Mouse (Mus musculus) lung, embryonic 14.5 days (tissue): Measurements from ENCODE around the gene Ndufv2. TPM values are rescaled to one million over a fixed set of nuclear protein-coding genes. Genes with fewer than 3 reads are reported as not detected.
"Not testable (repeated sequence)": the region's sequence is repeated elsewhere in the genome, so short reads cannot be mapped to it uniquely, and the experiment has no call there.

Experiments
- ATAC-seq: fragments of 200-750 bp; cut with Nextera tagmentation; 2 replicates; pipeline ENCODE4 v1.8.0; 2017; ENCODE audit warnings: mild to moderate bottlenecking, moderate TSS enrichment, moderate library complexity; ENCODE audit not compliant: insufficient read depth
- DNase-seq: peaks from one replicate; pipeline ENCODE4 v3.0.0-alpha.2; 2015
- H3K27ac ChIP-seq: fragments of 300-500 bp; sonication (generic); 2 replicates; pipeline ENCODE4 v1.5.1; 2014; ENCODE audit warnings: low read depth, mild to moderate bottlenecking, moderate library complexity
- H3K27me3 ChIP-seq: fragments of 300-500 bp; sonication (generic); 2 replicates; pipeline ENCODE4 v1.6.1; 2014; ENCODE audit warnings: low read length, control low read depth; ENCODE audit not compliant: insufficient read depth
- H3K36me3 ChIP-seq: fragments of 300-500 bp; sonication (generic); 2 replicates; pipeline ENCODE4 v1.6.1; 2014; ENCODE audit warnings: control low read depth; ENCODE audit not compliant: insufficient read depth
- H3K4me1 ChIP-seq: fragments of 300-500 bp; sonication (generic); 2 replicates; pipeline ENCODE4 v1.6.1; 2014; ENCODE audit warnings: antibody characterized with exemption, control low read depth; ENCODE audit not compliant: insufficient read depth
- H3K4me2 ChIP-seq: fragments of 300-500 bp; sonication (generic); 2 replicates; pipeline ENCODE4 v1.6.1; 2014; ENCODE audit warnings: mild to moderate bottlenecking
- H3K4me3 ChIP-seq: fragments of 300-500 bp; sonication (generic); 2 replicates; pipeline ENCODE4 v1.5.1; 2014; ENCODE audit warnings: low read depth, low read length
- H3K9ac ChIP-seq: fragments of 300-500 bp; sonication (generic); 2 replicates; pipeline ENCODE4 v1.6.1; 2014
- H3K9me3 ChIP-seq: fragments of 300-500 bp; sonication (generic); 2 replicates; pipeline ENCODE4 v1.6.1; 2016; ENCODE audit warnings: low read depth, low read length, control low read depth
- CTCF ChIP-seq: IDR thresholded peaks from 2 replicates; pipeline ENCODE4 v1.5.1; 2016; ENCODE audit warnings: antibody characterized with exemption, low read depth
- WGBS: fragments of 180-500 bp; shearing (Covaris S2); extraction: QIAGEN DNeasy Blood & Tissue Kit; methylation state at CpG from one replicate; pipeline ENCODE4 v1.1.7; 2014; 5-methylcytosine and 5-hydroxymethylcytosine counted together
- polyA plus RNA-seq: library from polyadenylated mRNA; unstranded; fragments of >200 nt; fragmentation: Nextera tagmentation; extraction: Ambion mirVana; gene quantifications from 2 replicates; pipeline ENCODE4 v1.2.1, GENCODE M21; 2014

Ndufv2 gene
- polyA plus RNA-seq, 1 experiment from 2014 or later = 322 TPM

- peaks cover 61% of the 10 kb centered on the region for H3K36me3 ChIP-seq
- WGBS = 70% methylated on average over 1 of the region's 1 CpGs
Measured at GRCm38 (mm10) chr17:66085038-66085437, 16.3 kb downstream of the Ndufv2 start.

GRCm38 (mm10) chr17:66084486-66084885 lies 16.9 kb downstream of the Ndufv2 start:
- peaks cover 63% of the 10 kb centered on the region for H3K36me3 ChIP-seq
- DNase-seq (peak; percentile 11), ATAC-seq (no peak)
- no peak for TF ChIP-seq CTCF
- no peak overlapping the region for H3K9ac ChIP-seq
- no peaks in the 10 kb centered on the region for H3K9me3 ChIP-seq
- no peak overlapping the region for H3K4me2 ChIP-seq
- 48% methylated on average over 1 of the region's 1 CpGs for WGBS
- no peaks in the 10 kb centered on the region for H3K27me3 ChIP-seq
- H3K27ac ChIP-seq = no peak overlapping the region
- H3K4me1 ChIP-seq = no peaks in the 10 kb centered on the region
- no peak overlapping the region for H3K4me3 ChIP-seq

More at GRCm38 (mm10) chr17:66085038-66085437, 16.3 kb downstream of the Ndufv2 start:
- DNase-seq (no peak), ATAC-seq (no peak)
- no peak overlapping the region for H3K27ac ChIP-seq
- no peak overlapping the region for H3K4me3 ChIP-seq
- H3K9ac ChIP-seq = no peak overlapping the region
- no peak overlapping the region for H3K4me2 ChIP-seq
- TF ChIP-seq CTCF = no peak
- H3K4me1 ChIP-seq = no peaks in the 10 kb centered on the region
- H3K9me3 ChIP-seq = no peaks in the 10 kb centered on the region
- no peaks in the 10 kb centered on the region for H3K27me3 ChIP-seq

GRCm38 (mm10) chr17:66077437-66077850 lies 23.9 kb downstream of the Ndufv2 start:
- peak overlapping the region; percentile 67 for H3K9ac ChIP-seq
- peak overlapping the region; percentile 89 for H3K4me2 ChIP-seq
- under 1% methylated on average over 23 of the region's 23 CpGs for WGBS
- peak overlapping the region; percentile 83 for H3K27ac ChIP-seq
- H3K4me1 ChIP-seq = no peaks in the 10 kb centered on the region
- DNase-seq = peak; percentile 62
- no peaks in the 10 kb centered on the region for H3K27me3 ChIP-seq
- H3K36me3 ChIP-seq = peaks cover 35% of the 10 kb centered on the region
- peak; percentile 72 for ATAC-seq
- no peak for TF ChIP-seq CTCF
- H3K9me3 ChIP-seq = no peaks in the 10 kb centered on the region
- H3K4me3 ChIP-seq = peak overlapping the region; percentile 95

GRCm38 (mm10) chr17:66076934-66077333 lies 24.4 kb downstream of the Ndufv2 start, which contains the start of gene Ankrd12:
Gene Ankrd12, minus strand, starts transcription at chr17:66077089.
- no peaks in the 10 kb centered on the region for H3K4me1 ChIP-seq
- no peaks in the 10 kb centered on the region for H3K27me3 ChIP-seq
- H3K4me2 ChIP-seq = peak within 1 kb of the TSS; percentile 89
- ATAC-seq (peak; percentile 98), DNase-seq (peak; percentile 96)
- WGBS = under 1% methylated on average over 52 of the region's 53 CpGs
- peak within 1 kb of the TSS; percentile 95 for H3K4me3 ChIP-seq
- no peak for TF ChIP-seq CTCF
- H3K9ac ChIP-seq = peak within 1 kb of the TSS; percentile 67
- H3K27ac ChIP-seq = peak within 1 kb of the TSS; percentile 83
- H3K9me3 ChIP-seq = no peaks in the 10 kb centered on the region
- peaks cover 35% of the 10 kb centered on the region for H3K36me3 ChIP-seq

DNA sequence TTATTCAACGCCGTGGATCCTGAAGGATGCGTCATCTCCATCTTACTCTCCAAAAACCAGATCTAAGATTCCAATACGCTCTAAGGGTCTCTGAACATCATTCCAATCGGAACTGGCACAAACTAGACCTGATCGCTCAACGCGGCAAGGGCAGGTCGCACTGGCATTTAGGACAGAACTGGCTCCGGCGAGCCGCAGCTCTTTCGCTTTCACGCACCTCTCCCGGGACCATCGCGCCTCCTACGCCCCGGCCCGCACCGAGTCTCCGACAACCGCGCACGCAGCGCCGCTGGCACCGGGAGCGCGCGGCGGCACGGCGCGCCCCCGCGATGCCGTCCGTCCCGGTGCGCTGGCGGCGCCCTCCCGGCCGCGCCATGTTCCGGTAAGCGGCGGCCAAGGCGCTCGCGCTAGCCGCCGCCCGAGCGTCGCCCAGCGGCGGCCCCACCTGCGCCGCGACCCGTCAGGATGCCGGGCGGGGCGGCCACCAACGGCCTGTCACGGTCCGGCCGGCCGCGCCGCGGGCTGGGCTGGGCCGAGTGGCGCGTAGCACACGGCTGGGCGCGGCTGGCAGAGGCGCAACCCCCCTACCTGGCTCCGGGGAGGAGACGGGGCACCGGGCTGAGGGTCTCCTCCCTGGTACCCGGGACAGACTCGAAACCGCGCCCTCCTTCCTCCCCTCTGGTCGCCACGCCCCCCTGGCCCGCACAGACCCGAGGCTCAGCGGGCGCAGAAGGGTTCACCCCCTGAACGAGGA lies 25.0 kb downstream of the Ndufv2 start:
- peaks cover 29% of the 10 kb centered on the region for H3K36me3 ChIP-seq
- TF ChIP-seq CTCF = no peak
- ATAC-seq (peak; percentile 91), DNase-seq (peak; percentile 44)
- H3K27me3 ChIP-seq = no peaks in the 10 kb centered on the region
- no peaks in the 10 kb centered on the region for H3K9me3 ChIP-seq
- H3K4me3 ChIP-seq = peak overlapping the region; percentile 95
- peak overlapping the region; percentile 83 for H3K27ac ChIP-seq
- no peaks in the 10 kb centered on the region for H3K4me1 ChIP-seq
- H3K9ac ChIP-seq = peak overlapping the region; percentile 67
- peak overlapping the region; percentile 89 for H3K4me2 ChIP-seq
- WGBS = under 1% methylated on average over 89 of the region's 95 CpGs

DNA sequence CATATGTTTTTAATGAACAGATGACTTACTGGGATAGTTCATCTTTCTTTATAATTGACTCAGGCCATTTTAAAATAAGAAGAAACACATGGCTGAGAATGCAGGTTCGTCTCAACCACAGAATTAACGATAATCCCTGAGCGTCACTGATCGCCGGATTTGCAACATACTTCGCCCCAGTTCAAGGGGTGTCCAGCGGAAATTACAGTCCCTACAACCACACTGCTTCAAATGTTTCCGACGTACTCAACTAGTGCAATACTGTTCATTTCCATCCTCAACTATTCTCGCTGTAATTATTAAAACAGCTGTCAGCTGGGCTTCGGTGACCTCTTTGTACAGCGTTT lies 25.6 kb downstream of the Ndufv2 start:
- Histone ChIP-seq H3K27ac (no peak overlapping the region), H3K27me3 (no peaks in the 10 kb centered on the region), H3K9ac (peak overlapping the region; percentile 67), H3K9me3 (no peaks in the 10 kb centered on the region), H3K4me2 (peak overlapping the region; percentile 89), H3K36me3 (peaks cover 24% of the 10 kb centered on the region), H3K4me3 (peak overlapping the region; percentile 95), H3K4me1 (no peaks in the 10 kb centered on the region)
- 7% methylated on average over 12 of the region's 12 CpGs for WGBS
- no peak for TF ChIP-seq CTCF
- ATAC-seq = no peak
- DNase-seq = no peak

DNA sequence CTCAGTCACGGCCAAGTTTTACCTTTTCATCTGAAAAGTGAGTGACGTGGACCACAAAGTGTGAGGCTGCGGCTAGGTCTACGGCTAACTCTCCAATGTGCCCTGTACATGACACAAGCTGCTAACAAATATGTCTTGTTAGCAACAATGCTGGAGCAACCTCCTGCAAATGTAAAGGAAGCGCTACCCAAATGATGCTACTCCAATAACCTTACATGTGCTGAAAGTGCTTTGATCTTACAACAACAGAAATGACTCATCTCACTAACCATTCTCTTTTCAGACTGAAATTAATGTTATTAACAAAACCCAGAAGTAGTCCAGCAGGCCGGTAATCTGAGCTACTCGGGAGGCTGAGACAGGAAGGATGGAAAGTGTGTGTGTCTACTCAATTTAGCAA lies 27.4 kb downstream of the Ndufv2 start:
- Histone ChIP-seq H3K4me2 (no peak overlapping the region), H3K27me3 (no peaks in the 10 kb centered on the region), H3K27ac (no peak overlapping the region), H3K4me1 (no peaks in the 10 kb centered on the region), H3K36me3 (peaks cover 7% of the 10 kb centered on the region; the same call in 1 of the 2 replicates), H3K9ac (no peak overlapping the region), H3K9me3 (no peaks in the 10 kb centered on the region), H3K4me3 (no peak overlapping the region)
- no peak for DNase-seq
- ATAC-seq = no peak
- WGBS = 84% methylated on average over 7 of the region's 7 CpGs
- no peak for TF ChIP-seq CTCF

DNA sequence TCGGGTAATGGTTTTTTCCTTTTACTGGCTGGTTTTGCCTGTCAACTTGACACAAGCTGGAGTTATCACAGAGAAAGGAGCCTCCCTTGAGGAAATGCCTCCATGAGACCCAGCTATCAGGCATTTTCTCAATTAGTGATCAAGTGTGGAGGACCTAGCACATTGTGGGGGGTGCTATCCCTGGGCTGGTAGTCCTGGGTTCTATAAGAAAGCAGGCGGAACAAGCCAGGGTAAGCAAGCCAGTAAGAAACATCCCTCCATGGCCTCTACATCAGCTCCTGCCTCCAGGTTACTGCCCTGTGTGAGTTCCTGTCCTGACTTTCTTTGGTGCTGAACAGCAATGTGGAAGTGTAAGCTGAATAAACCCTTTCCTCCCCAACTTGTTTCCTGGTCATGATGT lies 32.3 kb downstream of the Ndufv2 start:
- not testable (repeated sequence) for H3K27ac ChIP-seq, H3K36me3 ChIP-seq, H3K4me3 ChIP-seq, ATAC-seq, H3K27me3 ChIP-seq, H3K4me2 ChIP-seq, H3K9ac ChIP-seq, H3K9me3 ChIP-seq, DNase-seq, H3K4me1 ChIP-seq
- WGBS = 87% methylated on average over 2 of the region's 2 CpGs
